ENCODE assay signal across 9 mouse cellular contexts in genomic region chr15:85705566-85706332, GRCm38 (mm10). TPM values are rescaled to one million over a fixed set of nuclear protein-coding genes. Genes with fewer than 3 reads are reported as not detected.
DNase-seq lines count a peak whose midpoint lies in the region; ATAC-seq and TF ChIP-seq lines count a peak whose summit lies in the region.
"Had no signal": no experiment of that assay in that cellular context is flagged by ENCODE, and none has a peak within 500 bp of the region (broad histone marks: within the 10 kb centered on the region; RNA-seq: fewer than 3 reads in every experiment).

No protein-coding gene starts in this region.

- H3K4me1 ChIP-seq in forebrain, postnatal 0 days (ENCODE audit: insufficient read depth): 0 out of 2 replicates have a peak, but pooled peaks cover 5% of the 10 kb centered on the region
- no peaks in the 10 kb centered on the region for H3K4me1 ChIP-seq in forebrain, embryonic 11.5 days (replicated peaks; ENCODE audit: control insufficient read depth, insufficient read depth, low read length)
- no peaks in the 10 kb centered on the region; the same call in 1 of the 2 replicates for H3K4me1 ChIP-seq in liver, embryonic 16.5 days (ENCODE audit: control insufficient read depth, low read depth, low read length)
- H3K4me1 ChIP-seq in midbrain, embryonic 16.5 days (ENCODE audit: control insufficient read depth, insufficient read depth, low read length): peaks cover 5% of the 10 kb centered on the region; the same call in 1 of the 2 replicates

- peak overlapping the region; percentile 15; the same call in 1 of the 2 replicates for H3K27ac ChIP-seq in forebrain, postnatal 0 days (ENCODE audit: low read depth, low read length)
- H3K27ac ChIP-seq in forebrain, embryonic 11.5 days (ENCODE audit: low read depth, low read length): no peak overlapping the region
- no peak overlapping the region for H3K27ac ChIP-seq in liver, embryonic 16.5 days (ENCODE audit: low read length)
- no peak overlapping the region for H3K27ac ChIP-seq in midbrain, embryonic 16.5 days (ENCODE audit: low read length)
- H3K27ac ChIP-seq: stomach, embryonic 15.5 days had no signal

- no peaks in the 10 kb centered on the region for H3K27me3 ChIP-seq in forebrain, postnatal 0 days (ENCODE audit: insufficient read depth, low read length)
- H3K27me3 ChIP-seq in forebrain, embryonic 11.5 days (ENCODE audit: control insufficient read depth, insufficient read depth, low read length): no peaks in the 10 kb centered on the region
- H3K27me3 ChIP-seq in liver, embryonic 16.5 days (ENCODE audit: control insufficient read depth, insufficient read depth, low read depth, low read length): no peaks in the 10 kb centered on the region
- no peaks in the 10 kb centered on the region for H3K27me3 ChIP-seq in midbrain, embryonic 16.5 days (ENCODE audit: control insufficient read depth, insufficient read depth, low read depth, low read length)
- H3K27me3 ChIP-seq: stomach, embryonic 15.5 days had no signal

- no peak for ATAC-seq in forebrain, postnatal 0 days
- ATAC-seq in forebrain, embryonic 11.5 days (replicated peaks; ENCODE audit: low FRiP score): no peak
- peak; percentile 50 for ATAC-seq in liver, embryonic 16.5 days (ENCODE audit: low read depth)
- no peak for ATAC-seq in midbrain, embryonic 16.5 days

- H3K36me3 ChIP-seq in forebrain, postnatal 0 days (ENCODE audit: insufficient read depth): peaks cover 59% of the 10 kb centered on the region
- no peaks in the 10 kb centered on the region; the same call in 1 of the 2 replicates for H3K36me3 ChIP-seq in forebrain, embryonic 11.5 days (ENCODE audit: control insufficient read depth, insufficient read depth, low read length)
- H3K36me3 ChIP-seq in liver, embryonic 16.5 days (ENCODE audit: control insufficient read depth, insufficient read depth): no peaks in the 10 kb centered on the region
- H3K36me3 ChIP-seq in midbrain, embryonic 16.5 days (ENCODE audit: control insufficient read depth, insufficient read depth, low read length): peaks cover 19% of the 10 kb centered on the region

- WGBS in forebrain, postnatal 0 days: 77% methylated on average over 13 of the region's 13 CpGs
- 77% methylated on average over 13 of the region's 13 CpGs for whole genome bisulfite sequencing in forebrain, embryonic 11.5 days
- WGBS in liver, embryonic 16.5 days (ENCODE audit: insufficient replicate concordance): 48% methylated on average over 13 of the region's 13 CpGs
- WGBS in midbrain, embryonic 16.5 days: 72% methylated on average over 13 of the region's 13 CpGs

- no peak for DNase-seq in forebrain, postnatal 0 days
- DNase-seq in forebrain, embryonic 11.5 days (ENCODE audit: low spot score): no peak
- no peak for DNase-seq in liver
- peak; percentile 46 to 54 for DNase-seq in cerebellum, postnatal 10 days
- peak; percentile 70 to 84 for DNase-seq in kidney, postnatal 4 days
- no peak for DNase-seq in gastrocnemius, postnatal 10 days

- no peak overlapping the region for H3K9ac ChIP-seq in forebrain, postnatal 0 days
- no peak overlapping the region for H3K9ac ChIP-seq in forebrain, embryonic 11.5 days (ENCODE audit: low read length)
- no peak overlapping the region for H3K9ac ChIP-seq in liver, embryonic 16.5 days (ENCODE audit: low read depth, low read length)
- no peak overlapping the region for H3K9ac ChIP-seq in midbrain, embryonic 16.5 days (ENCODE audit: low read depth, low read length)
- H3K9ac ChIP-seq: stomach, embryonic 15.5 days had no signal

- H3K4me3 ChIP-seq in forebrain, postnatal 0 days (ENCODE audit: low read depth, low read length): no peak overlapping the region
- H3K4me3 ChIP-seq in forebrain, embryonic 11.5 days (ENCODE audit: low read depth, low read length): no peak overlapping the region
- H3K4me3 ChIP-seq in liver, embryonic 16.5 days (ENCODE audit: low read depth, low read length): no peak overlapping the region
- H3K4me3 ChIP-seq in midbrain, embryonic 16.5 days (ENCODE audit: low read depth, low read length): no peak overlapping the region
- H3K4me3 ChIP-seq: stomach, embryonic 15.5 days had no signal

- no peak overlapping the region for H3K4me2 ChIP-seq in forebrain, postnatal 0 days (ENCODE audit: low read depth)
- no peak overlapping the region for H3K4me2 ChIP-seq in forebrain, embryonic 11.5 days (ENCODE audit: low read depth, low read length, severe bottlenecking)
- no peak overlapping the region for H3K4me2 ChIP-seq in liver, embryonic 16.5 days (ENCODE audit: low read depth, low read length)
- H3K4me2 ChIP-seq in midbrain, embryonic 16.5 days (ENCODE audit: low read length): no peak overlapping the region
- H3K4me2 ChIP-seq: stomach, embryonic 15.5 days had no signal

- H3K9me3 ChIP-seq in forebrain, postnatal 0 days (ENCODE audit: low read length): no peaks in the 10 kb centered on the region
- no peaks in the 10 kb centered on the region for H3K9me3 ChIP-seq in forebrain, embryonic 11.5 days (ENCODE audit: control insufficient read depth, low read length)
- no peaks in the 10 kb centered on the region for H3K9me3 ChIP-seq in liver, embryonic 16.5 days (replicated peaks; ENCODE audit: control insufficient read depth, low read length)
- no peaks in the 10 kb centered on the region for H3K9me3 ChIP-seq in midbrain, embryonic 16.5 days (replicated peaks; ENCODE audit: control insufficient read depth, low read length, poor library complexity, severe bottlenecking)
- H3K9me3 ChIP-seq: stomach, embryonic 15.5 days had no signal

- TF ChIP-seq CTCF in forebrain, postnatal 0 days (IDR thresholded peaks at IDR 0.05; ENCODE audit: low read depth): no peak

RNA-seq across cellular contexts. Expression of gene Ppara, which starts 29.0 kb away (rescaled TPM):
- 0.92 and 1.7 TPM in 2 replicates for total RNA-seq in forebrain, postnatal 0 days (2014; rRNA removed)
- polyA plus RNA-seq in forebrain, postnatal 0 days (2015; fragmentation: Nextera tagmentation; extraction: Ambion mirVana): 1.9 and 2.0 TPM in 2 replicates
- polyA plus RNA-seq in forebrain, embryonic 11.5 days (2014; fragmentation: Nextera tagmentation; extraction: Ambion mirVana): 0.31 and 0.51 TPM in 2 replicates
- 41.8 and 51.3 TPM in 2 replicates for polyA plus RNA-seq in liver, embryonic 16.5 days (2015; fragmentation: Nextera tagmentation; extraction: Ambion mirVana)
- 1.5 and 1.9 TPM in 2 replicates for polyA plus RNA-seq in midbrain, embryonic 16.5 days (2015; fragmentation: Nextera tagmentation; extraction: Ambion mirVana)
- 1 to 10 TPM; 5.0 to 6.5 TPM for total RNA-seq in gastrocnemius, postnatal 10 days (2021)

Comparison
In these comparisons a context has a peak if more than half of its experiments do, and no peak if none do; other contexts are left out.
1. DNase-seq: peak in cerebellum, postnatal 10 days (2 of 2) and kidney, postnatal 4 days (2 of 2); none in forebrain, postnatal 0 days (single experiment), forebrain, embryonic 11.5 days (single experiment), liver (single experiment) and gastrocnemius, postnatal 10 days (single experiment).
2. RNA of gene Ppara, which starts 29.0 kb away (polyA plus RNA-seq): 41.8 to 51.3 TPM in liver, embryonic 16.5 days; 1.9 to 2.0 TPM in forebrain, postnatal 0 days, 1.5 to 1.9 TPM in midbrain, embryonic 16.5 days and 0.31 to 0.51 TPM in forebrain, embryonic 11.5 days; every median in the first group is over 10 times any median in the second.